Mouse (Mus musculus): ENCODE measurements around the gene Cdca7.

DNA sequence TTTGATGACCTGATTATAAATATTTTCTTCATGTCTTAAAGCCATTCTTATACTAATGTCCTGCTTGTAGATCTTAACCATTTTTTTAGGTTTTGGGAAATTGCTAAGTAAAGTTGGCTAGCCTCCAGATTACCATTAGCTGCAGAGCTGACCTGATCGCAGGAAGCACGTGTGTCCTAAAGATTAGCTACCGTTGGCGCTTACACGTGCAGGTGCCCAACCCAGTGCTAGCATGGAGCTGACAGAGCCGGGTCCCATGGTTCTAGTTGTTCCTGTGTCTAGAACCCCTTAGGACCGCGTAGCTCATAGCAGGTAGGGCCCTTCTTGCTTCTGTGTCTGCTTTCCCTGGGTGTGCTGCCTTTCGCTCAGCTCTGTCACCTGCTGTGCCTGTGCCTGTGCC lies 3.9 kb downstream of the Cdca7 start:
- TF ChIP-seq CHD2 (IDR thresholded peaks at IDR 0.05; ENCODE audit: low read depth, low read length): no peak
- no peak for TF ChIP-seq HCFC1 (IDR thresholded peaks at IDR 0.05; ENCODE audit: borderline replicate concordance, insufficient read depth, low read length)
- TF ChIP-seq ZC3H11A (IDR thresholded peaks at IDR 0.05; ENCODE audit: borderline replicate concordance, low read depth, low read length): no peak
- no peak for TF ChIP-seq MAFK (IDR thresholded peaks at IDR 0.05; ENCODE audit: insufficient read depth, low read depth, low read length)
